Mouse (Mus musculus): ENCODE data around the gene Yme1l1. TPM values are rescaled to one million over a fixed set of nuclear protein-coding genes. Genes with fewer than 3 reads are reported as not detected.

Yme1l1 gene
- polyA plus RNA-seq, 1 experiment: 134 TPM

GRCm38 (mm10) chr2:23234065-23234773 is 78.0 kb downstream of the Yme1l1 start:
- Histone ChIP-seq H3K9me3 (replicated peaks; ENCODE audit: control insufficient read depth, insufficient read depth, low read length, poor library complexity, severe bottlenecking) (no peaks in the 10 kb centered on the region), H3K4me1 (ENCODE audit: control insufficient read depth, insufficient read depth, low read length) (no peaks in the 10 kb centered on the region), H3K27ac (ENCODE audit: insufficient read depth, low read length) (no peak overlapping the region), H3K36me3 (ENCODE audit: control insufficient read depth, insufficient read depth, low read length, poor library complexity, severe bottlenecking) (no peaks in the 10 kb centered on the region), H3K4me3 (ENCODE audit: low read depth, low read length) (peak overlapping the region; percentile 59), H3K9ac (ENCODE audit: low read depth, poor library complexity, severe bottlenecking) (peak overlapping the region; percentile 64; the same call in 1 of the 2 replicates), H3K27me3 (ENCODE audit: control insufficient read depth, insufficient read depth, low read length, poor library complexity, severe bottlenecking) (peaks cover 7% of the 10 kb centered on the region)
- no peak for TF ChIP-seq CTCF (IDR thresholded peaks at IDR 0.05; ENCODE audit: low read depth, low read length)
- TF ChIP-seq EP300 (IDR thresholded peaks at IDR 0.05; ENCODE audit: insufficient read depth, low read depth, low read length): no peak
- TF ChIP-seq POLR2A (IDR thresholded peaks at IDR 0.05; ENCODE audit: insufficient read depth, low read length): no peak

Other genes starting within 250 kb of the Yme1l1 start
- 103 and 104 TPM in 2 replicates for gene Abi1, start 116.1 kb upstream of the Yme1l1 start, polyA plus RNA-seq (2011; ENCODE audit: insufficient read depth, insufficient read length, low read depth, missing spikeins)
- 26.6 and 35.5 TPM in 2 replicates for gene Acbd5, start 88.2 kb upstream of the Yme1l1 start, polyA plus RNA-seq (2011; ENCODE audit: insufficient read depth, insufficient read length, low read depth, missing spikeins)
- gene Mastl, start 345 bp upstream of the Yme1l1 start, polyA plus RNA-seq (2011; ENCODE audit: insufficient read depth, insufficient read length, low read depth, missing spikeins): 43.9 and 44.5 TPM in 2 replicates
- gene 4931423N10Rik, start 51.1 kb downstream of the Yme1l1 start, polyA plus RNA-seq (2011; ENCODE audit: insufficient read depth, insufficient read length, low read depth, missing spikeins): 0.40 TPM in 1 of 2 replicates, not detected in the other
- not detected in 2 replicates for gene Nxph2, start 164.9 kb downstream of the Yme1l1 start, polyA plus RNA-seq (2011; ENCODE audit: insufficient read depth, insufficient read length, low read depth, missing spikeins)